Mouse (Mus musculus) thymus, adult 2 months (tissue): ENCODE measurements around the gene Ddr2.

Source experiments
- CTCF ChIP-seq: fragments of 200-500 bp; IDR thresholded peaks from 2 replicates; pipeline ENCODE4 v1.5.1; 2012; ENCODE audit warnings: mild to moderate bottlenecking, control low read depth, low read length, moderate library complexity, borderline replicate concordance; ENCODE audit not compliant: control insufficient read depth, poor library complexity, insufficient read depth; ENCODE audit errors: extremely low read depth
- POLR2A ChIP-seq: fragments of 200-500 bp; IDR thresholded peaks from 2 replicates; pipeline ENCODE4 v1.6.1; 2012; ENCODE audit warnings: mild to moderate bottlenecking, low read length, control low read depth, moderate library complexity; ENCODE audit not compliant: control insufficient read depth, poor library complexity, insufficient read depth; ENCODE audit errors: extremely low read depth

DNA sequence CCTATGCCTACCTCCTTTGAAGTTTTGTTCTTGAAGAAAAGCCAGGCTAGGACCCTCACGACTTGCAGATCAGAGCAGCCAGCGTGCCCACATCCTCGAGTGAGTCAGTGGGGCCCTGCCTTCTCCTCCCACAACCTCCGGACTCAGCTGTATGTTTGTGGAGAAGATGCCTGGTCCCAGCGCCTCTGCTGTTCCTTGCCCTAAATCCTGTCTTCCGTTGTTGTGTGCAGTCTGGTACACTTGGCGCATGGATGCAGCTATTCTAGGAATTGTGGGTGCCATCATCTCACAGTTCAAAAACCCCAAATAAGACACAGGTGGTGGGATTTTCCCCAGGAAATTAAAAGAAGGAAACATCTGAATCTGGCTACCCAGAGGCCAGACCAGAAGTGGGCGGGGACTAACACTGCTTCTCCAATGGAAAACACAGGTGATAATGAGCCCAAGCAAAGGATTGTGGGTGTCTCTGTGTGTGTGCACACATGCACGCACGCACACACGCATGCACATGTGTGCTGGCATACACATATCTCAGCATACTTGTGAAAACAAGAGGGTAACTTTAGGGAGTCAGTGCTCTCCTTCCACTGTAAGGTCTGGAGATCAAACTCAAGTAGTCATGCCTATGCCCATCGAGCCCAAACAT is 26.3 kb downstream of the Ddr2 start:
- TF ChIP-seq CTCF (no peak), POLR2A (no peak)
